Mouse (Mus musculus): ENCODE results near the gene Gsn. TPM values are rescaled to one million over a fixed set of nuclear protein-coding genes. Genes with fewer than 3 reads are reported as not detected.
A peak's percentile ranks its signal among the peaks of the same experiment; 100 is the strongest.

The Gsn gene
- 113 and 118 TPM in 2 replicates for polyA plus RNA-seq (2015; fragmentation: Nextera tagmentation; extraction: Ambion mirVana)

- Histone ChIP-seq H3K27ac (no peak within 1 kb of the TSS; the same call in 1 of the 2 replicates), H3K4me1 (peaks cover 44% of the 10 kb centered on the region), H3K4me3 (peak within 1 kb of the TSS; percentile 64), H3K9ac (peak within 1 kb of the TSS; percentile 77), H3K4me2 (replicated peaks) (peak within 1 kb of the TSS; percentile 91), H3K27me3 (peaks cover 28% of the 10 kb centered on the region), H3K9me3 (no peaks in the 10 kb centered on the region), H3K36me3 (no peaks in the 10 kb centered on the region)
- peak; percentile 94 for ATAC-seq (ENCODE audit: low FRiP score, low read depth)
- WGBS: 5% methylated on average over 54 of the region's 54 CpGs
Observed at GRCm38 (mm10) chr2:35255885-35256833, at the start of gene Gsn. Gene Gsn (plus strand): TSS chr2:35256380.

GRCm38 (mm10) chr2:35206761-35207160, 49.4 kb upstream of the Gsn start:
- 80% methylated on average over 3 of the region's 3 CpGs for WGBS

DNA sequence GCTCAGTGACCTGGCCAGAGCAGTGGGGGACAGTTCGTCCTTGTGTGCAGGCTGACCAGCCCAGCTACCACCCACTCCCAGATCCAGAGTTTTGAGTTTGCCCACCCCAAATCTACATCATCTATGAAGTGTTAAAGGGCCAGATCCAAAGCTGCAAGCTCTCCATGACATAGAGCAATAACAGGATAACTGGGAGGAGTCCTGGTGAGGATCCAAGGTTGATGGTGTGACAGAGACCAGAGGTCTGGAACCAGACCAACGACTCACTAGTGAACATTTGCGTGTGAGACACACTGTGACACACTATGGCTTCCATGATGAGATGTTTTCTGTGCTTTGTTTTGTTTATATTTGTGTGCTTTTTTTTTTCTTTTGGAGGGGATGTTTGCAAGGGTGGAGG, 48.1 kb upstream of the Gsn start:
- Histone ChIP-seq H3K36me3 (no peaks in the 10 kb centered on the region), H3K4me3 (no peak overlapping the region), H3K9me3 (no peaks in the 10 kb centered on the region), H3K4me2 (replicated peaks) (no peak overlapping the region), H3K27me3 (peaks cover 38% of the 10 kb centered on the region), H3K4me1 (no peaks in the 10 kb centered on the region), H3K9ac (no peak overlapping the region), H3K27ac (no peak overlapping the region)
- 85% methylated on average over 3 of the region's 3 CpGs for WGBS
- no peak for ATAC-seq (ENCODE audit: low FRiP score, low read depth)

More at GRCm38 (mm10) chr2:35206761-35207160, 49.4 kb upstream of the Gsn start:
- Histone ChIP-seq H3K4me3 (no peak overlapping the region), H3K27ac (no peak overlapping the region), H3K9me3 (no peaks in the 10 kb centered on the region), H3K9ac (no peak overlapping the region), H3K4me1 (no peaks in the 10 kb centered on the region), H3K36me3 (no peaks in the 10 kb centered on the region), H3K4me2 (replicated peaks) (no peak overlapping the region), H3K27me3 (peaks cover 33% of the 10 kb centered on the region)
- no peak for ATAC-seq (ENCODE audit: low FRiP score, low read depth)

- H3K4me1 ChIP-seq: no peaks in the 10 kb centered on the region
- H3K27ac ChIP-seq: no peak overlapping the region
- WGBS: 66% methylated on average over 8 of the region's 8 CpGs
- H3K9ac ChIP-seq: no peak overlapping the region
- no peaks in the 10 kb centered on the region for H3K36me3 ChIP-seq
- no peak for ATAC-seq (ENCODE audit: low FRiP score, low read depth)
- no peak overlapping the region for H3K4me3 ChIP-seq
- H3K4me2 ChIP-seq (replicated peaks): no peak overlapping the region
- H3K9me3 ChIP-seq: no peaks in the 10 kb centered on the region
- peaks cover 48% of the 10 kb centered on the region for H3K27me3 ChIP-seq
Observed at GRCm38 (mm10) chr2:35208931-35209665, 47.1 kb upstream of the Gsn start.

- 0 out of 2 replicates have a peak, but pooled peaks cover 6% of the 10 kb centered on the region for H3K4me1 ChIP-seq
- no peaks in the 10 kb centered on the region for H3K9me3 ChIP-seq
- no peak overlapping the region for H3K9ac ChIP-seq
- no peak overlapping the region for H3K27ac ChIP-seq
- H3K4me2 ChIP-seq (replicated peaks): no peak overlapping the region
- 73% methylated on average over 3 of the region's 3 CpGs for WGBS
- H3K27me3 ChIP-seq: peaks cover 50% of the 10 kb centered on the region
- H3K36me3 ChIP-seq: no peaks in the 10 kb centered on the region
- no peak overlapping the region for H3K4me3 ChIP-seq
- no peak for ATAC-seq (ENCODE audit: low FRiP score, low read depth)
Observed at GRCm38 (mm10) chr2:35211681-35212080, 44.5 kb upstream of the Gsn start.

DNA sequence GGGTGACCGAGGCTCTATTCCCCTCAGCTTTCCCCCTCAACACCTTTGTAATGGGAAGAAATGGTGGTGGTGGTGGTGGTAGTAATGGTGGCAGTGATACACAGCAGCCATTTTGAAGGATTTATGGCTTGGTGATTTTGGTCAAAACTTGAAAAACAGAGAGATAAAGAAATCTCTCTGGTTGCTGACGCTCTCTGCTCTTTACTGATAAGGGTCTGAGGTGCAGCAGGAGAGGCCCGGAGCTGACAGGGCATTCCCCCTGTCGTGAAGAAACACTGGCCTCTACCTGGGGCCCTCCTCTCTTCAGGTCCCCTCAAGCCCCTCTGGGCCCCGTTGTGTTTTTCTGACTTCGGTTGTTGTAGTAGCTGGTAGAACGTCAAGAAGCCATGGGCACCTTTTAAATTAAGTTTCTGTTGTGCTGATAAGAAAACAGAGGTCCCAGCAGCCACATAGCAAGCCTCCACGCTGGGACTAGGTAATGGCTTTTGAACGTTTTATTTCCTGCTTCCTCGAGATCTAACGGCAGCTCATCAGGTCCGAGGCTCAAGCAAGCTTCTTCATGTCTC, 42.8 kb upstream of the Gsn start:
- 72% methylated on average over 12 of the region's 12 CpGs for WGBS
- Histone ChIP-seq H3K27me3 (peaks cover 64% of the 10 kb centered on the region), H3K27ac (no peak overlapping the region)

DNA sequence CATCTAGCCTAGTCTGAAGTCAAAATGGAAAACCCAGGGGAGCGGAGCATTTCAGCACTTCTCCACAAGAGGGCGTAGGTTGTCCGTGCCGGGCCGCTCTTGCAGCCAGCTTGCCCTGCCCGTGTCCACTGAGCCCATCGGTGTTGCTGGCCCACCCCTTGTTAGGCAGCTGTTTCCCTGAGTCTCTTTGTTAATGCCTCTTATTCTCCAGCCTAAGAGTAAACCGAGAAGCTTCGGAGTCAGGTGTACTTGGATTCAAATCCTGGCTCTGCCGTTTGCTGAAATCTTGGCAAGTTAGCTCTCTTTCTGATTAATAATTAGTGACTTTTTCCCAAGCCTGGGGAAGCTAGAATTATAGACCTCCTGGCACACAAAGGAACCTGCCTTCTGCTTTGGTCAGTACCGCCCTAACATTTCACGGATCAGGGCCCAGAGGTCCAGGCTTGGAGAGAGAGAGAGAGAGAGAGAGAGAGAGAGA, 41.3 kb upstream of the Gsn start:
- 8% methylated on average over 12 of the region's 12 CpGs for WGBS
- peak; percentile 71 for ATAC-seq (ENCODE audit: low FRiP score, low read depth)
- Histone ChIP-seq H3K4me1 (0 out of 2 replicates have a peak, but pooled peaks cover 6% of the 10 kb centered on the region), H3K27me3 (peaks cover 68% of the 10 kb centered on the region), H3K9ac (no peak overlapping the region), H3K36me3 (no peaks in the 10 kb centered on the region), H3K27ac (no peak overlapping the region), H3K4me2 (replicated peaks) (peak overlapping the region; percentile 36), H3K4me3 (no peak overlapping the region), H3K9me3 (no peaks in the 10 kb centered on the region)

More for the DNA sequence above, 42.8 kb upstream of the Gsn start:
- no peak overlapping the region for H3K9ac ChIP-seq
- ATAC-seq (ENCODE audit: low FRiP score, low read depth): no peak
- 0 out of 2 replicates have a peak, but pooled peaks cover 6% of the 10 kb centered on the region for H3K4me1 ChIP-seq
- H3K4me3 ChIP-seq: no peak overlapping the region
- H3K36me3 ChIP-seq: no peaks in the 10 kb centered on the region
- H3K4me2 ChIP-seq (replicated peaks): no peak overlapping the region
- no peaks in the 10 kb centered on the region for H3K9me3 ChIP-seq

DNA sequence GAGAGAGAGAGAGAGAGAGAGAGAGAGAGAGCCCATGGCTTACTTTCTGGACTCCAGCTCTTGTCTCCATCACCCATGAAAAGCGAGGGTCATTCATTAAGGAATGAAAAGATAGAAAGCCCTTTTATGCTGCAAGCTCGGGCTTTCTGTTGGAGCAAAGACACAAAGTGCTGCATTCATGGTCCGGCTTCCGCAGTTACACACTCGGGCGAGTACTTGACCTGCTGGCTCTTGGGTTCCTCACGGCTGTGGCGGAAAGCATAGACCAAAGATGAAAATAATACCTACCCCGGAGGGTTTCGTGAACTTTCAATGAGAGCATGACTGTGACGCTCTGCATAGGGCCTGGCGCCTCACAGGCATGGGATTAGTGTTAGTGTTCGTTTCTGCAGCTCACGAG, 40.8 kb upstream of the Gsn start:
- no peaks in the 10 kb centered on the region for H3K9me3 ChIP-seq
- no peaks in the 10 kb centered on the region for H3K36me3 ChIP-seq
- 0 out of 2 replicates have a peak, but pooled peaks cover 6% of the 10 kb centered on the region for H3K4me1 ChIP-seq
- no peak overlapping the region for H3K27ac ChIP-seq
- no peak overlapping the region for H3K4me3 ChIP-seq
- no peak overlapping the region; the same call in 1 of the 2 replicates for H3K4me2 ChIP-seq (replicated peaks)
- no peak overlapping the region for H3K9ac ChIP-seq
- WGBS: 67% methylated on average over 14 of the region's 14 CpGs
- peaks cover 68% of the 10 kb centered on the region for H3K27me3 ChIP-seq
- ATAC-seq (ENCODE audit: low FRiP score, low read depth): no peak

- WGBS: 83% methylated on average over 2 of the region's 2 CpGs
- Histone ChIP-seq H3K9ac (no peak overlapping the region), H3K36me3 (no peaks in the 10 kb centered on the region), H3K4me1 (0 out of 2 replicates have a peak, but pooled peaks cover 6% of the 10 kb centered on the region), H3K4me3 (no peak overlapping the region), H3K27ac (no peak overlapping the region), H3K9me3 (no peaks in the 10 kb centered on the region), H3K27me3 (peaks cover 71% of the 10 kb centered on the region), H3K4me2 (replicated peaks) (no peak overlapping the region)
- no peak for ATAC-seq (ENCODE audit: low FRiP score, low read depth)
Observed at GRCm38 (mm10) chr2:35216701-35217100, 39.5 kb upstream of the Gsn start.

DNA sequence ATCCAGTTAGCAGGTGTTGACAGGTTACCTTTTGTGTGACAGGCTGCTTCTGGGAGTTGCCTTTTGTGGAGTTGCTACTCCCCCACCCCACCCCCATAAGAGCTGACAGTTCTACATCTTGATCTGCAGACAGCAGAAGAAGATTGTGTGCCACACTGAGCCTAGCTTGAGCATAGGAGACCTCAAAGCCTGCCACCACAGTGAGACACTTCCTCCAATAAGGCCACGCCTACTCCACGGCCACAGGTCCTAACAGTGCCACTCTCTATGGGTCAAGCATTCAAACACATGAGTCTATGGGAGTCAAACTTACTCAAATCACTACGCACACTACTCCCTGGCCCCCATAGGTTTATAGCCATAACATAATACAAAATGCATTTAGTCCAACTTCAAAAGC, 37.4 kb upstream of the Gsn start:
- no peak overlapping the region for H3K4me2 ChIP-seq (replicated peaks)
- H3K27ac ChIP-seq: no peak overlapping the region
- H3K36me3 ChIP-seq: no peaks in the 10 kb centered on the region
- peaks cover 70% of the 10 kb centered on the region for H3K27me3 ChIP-seq
- H3K4me1 ChIP-seq: peaks cover 16% of the 10 kb centered on the region
- no peak overlapping the region for H3K9ac ChIP-seq
- no peaks in the 10 kb centered on the region for H3K9me3 ChIP-seq
- no peak for ATAC-seq (ENCODE audit: low FRiP score, low read depth)
- WGBS: 91% methylated on average over 3 of the region's 3 CpGs
- no peak overlapping the region for H3K4me3 ChIP-seq

GRCm38 (mm10) chr2:35222822-35223391, 33.3 kb upstream of the Gsn start:
- Histone ChIP-seq H3K27me3 (peaks cover 79% of the 10 kb centered on the region), H3K4me3 (no peak overlapping the region), H3K27ac (no peak overlapping the region), H3K4me1 (peaks cover 12% of the 10 kb centered on the region), H3K4me2 (replicated peaks) (no peak overlapping the region), H3K9me3 (no peaks in the 10 kb centered on the region), H3K36me3 (no peaks in the 10 kb centered on the region), H3K9ac (no peak overlapping the region)
- WGBS: 21% methylated on average over 6 of the region's 6 CpGs
- peak; percentile 40; the same call in 1 of the 2 replicates for ATAC-seq (ENCODE audit: low FRiP score, low read depth)
